Mouse (Mus musculus) megakaryocyte-erythroid progenitor cell, adult 5-6 weeks (primary cell): ENCODE data around the gene Gm11555. TPM values are rescaled to one million over a fixed set of nuclear protein-coding genes. Genes with fewer than 3 reads are reported as not detected.
"Not testable (repeated sequence)": the region's sequence is repeated elsewhere in the genome, so short reads cannot be mapped to it uniquely, and the experiment has no call there.

ENCODE experiments used
- ATAC-seq: replicated peaks from 2 replicates; pipeline ENCODE4 v1.8.0; 2016; ENCODE audit warnings: mild to moderate bottlenecking, inconsistent platforms; ENCODE audit not compliant: severe bottlenecking, poor library complexity, low FRiP score, low TSS enrichment
- total RNA-seq, 2 experiments: library from RNA; stranded (forward) in 1 of 2; stranded (reverse) in 1 of 2; fragments of 200-1000, 215-1000 nt in 1 of 2; fragments of >200 nt in 1 of 2; fragmentation: Nextera tagmentation in 1 of 2; gene quantifications; 2 replicates each; pipeline ENCODE4 v1.2.3; 2014 to 2017

Gene Gm11555
- not detected in 2 replicates for total RNA-seq (2014; fragmentation: Nextera tagmentation)
- total RNA-seq (2017): not detected in 2 replicates

DNA sequence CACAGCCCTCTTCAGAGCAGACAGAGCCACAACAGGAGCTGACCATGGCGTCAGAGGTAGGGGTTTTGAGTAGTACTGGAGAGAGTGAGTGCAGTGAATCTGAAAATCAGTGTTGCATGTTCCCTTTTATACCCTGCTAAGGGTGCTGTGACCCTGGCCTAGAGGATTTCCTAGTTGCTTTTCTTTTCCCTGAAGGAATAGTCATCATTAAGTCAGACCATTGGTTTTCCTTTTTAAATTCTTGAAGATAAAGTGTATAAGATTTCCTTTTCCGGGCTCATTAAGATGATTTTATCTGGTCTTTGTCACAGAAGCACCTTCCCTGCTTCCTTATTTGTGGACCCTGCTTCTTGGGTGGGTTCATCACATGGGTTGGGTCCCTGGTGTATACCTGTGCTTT, at the start of gene Gm11555:
Gm11555 (minus strand) TSS at position 101 of the 400 bp plus-strand sequence.
- ATAC-seq: no peak

GRCm38 (mm10) chr11:99690463-99690862, 40.4 kb upstream of the Gm11555 start, which contains the start of gene Gm14190:
Gm14190 (minus strand) TSS chr11:99690740.
- ATAC-seq: no peak

GRCm38 (mm10) chr11:99685235-99685634, 35.2 kb upstream of the Gm11555 start:
- not testable (repeated sequence) for ATAC-seq

GRCm38 (mm10) chr11:99683481-99683880, 33.4 kb upstream of the Gm11555 start:
- ATAC-seq: no peak

DNA sequence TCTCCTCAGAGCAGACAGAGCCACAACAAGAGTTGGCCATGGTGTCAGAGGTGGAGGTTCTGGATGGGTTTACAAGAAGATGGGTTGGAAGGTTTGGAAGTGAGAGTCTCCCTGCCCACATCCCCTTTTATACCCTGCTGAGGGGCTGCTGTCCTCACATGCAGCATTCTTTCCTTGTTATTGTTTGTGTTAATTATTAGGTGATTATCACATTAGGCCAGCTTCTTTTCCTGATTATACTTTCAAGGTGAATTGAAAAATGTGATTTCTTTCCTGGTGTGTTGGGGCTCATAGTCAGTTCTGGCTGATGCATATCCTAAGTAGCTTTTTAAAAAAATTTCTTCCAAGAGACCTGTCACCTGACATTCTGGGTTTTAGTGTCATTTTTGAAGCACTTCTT, 15.8 kb upstream of the Gm11555 start, which contains the start of gene Krtap4-6:
Krtap4-6 (minus strand) TSS at position 101 of the 400 bp plus-strand sequence.
- ATAC-seq: no peak

DNA sequence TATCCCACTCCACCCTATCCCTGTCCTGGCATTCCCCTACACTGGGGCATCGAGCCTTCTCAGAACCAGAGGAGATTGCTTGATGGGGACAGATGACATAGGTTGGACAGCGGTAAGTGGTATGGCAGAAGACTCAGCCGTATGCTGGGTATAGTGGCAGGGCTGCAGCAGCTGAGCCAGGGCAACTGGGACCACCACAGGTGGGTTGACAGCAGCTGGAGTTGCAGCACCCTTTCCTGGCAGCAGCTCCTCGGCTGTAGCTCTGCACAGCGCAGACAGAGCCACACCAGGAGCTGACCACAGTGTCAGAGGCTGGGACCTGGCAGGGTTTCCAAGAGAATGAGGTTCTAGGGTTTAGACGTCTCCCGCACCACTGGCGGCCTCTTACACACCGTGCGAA, 12.8 kb upstream of the Gm11555 start:
- no peak for ATAC-seq

DNA sequence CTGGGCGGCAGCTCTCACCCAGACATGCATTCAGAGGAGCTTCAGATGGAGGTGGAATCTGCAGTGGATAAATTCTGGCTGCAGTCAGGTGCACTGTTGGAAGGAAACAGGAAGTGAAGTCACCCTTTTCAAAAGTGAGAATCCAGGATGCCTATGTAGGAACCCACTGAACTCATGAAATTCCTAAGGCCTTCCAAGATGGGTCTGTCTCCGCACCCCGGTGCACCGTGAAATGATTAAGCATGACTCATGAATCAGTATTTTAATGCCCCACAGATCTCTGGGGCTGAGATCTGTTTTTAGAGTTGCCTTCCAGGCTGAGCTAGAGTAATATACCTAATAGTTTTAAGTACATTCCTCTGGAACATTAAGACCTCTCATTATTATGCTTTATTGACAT, 9.2 kb upstream of the Gm11555 start:
- no peak for ATAC-seq

DNA sequence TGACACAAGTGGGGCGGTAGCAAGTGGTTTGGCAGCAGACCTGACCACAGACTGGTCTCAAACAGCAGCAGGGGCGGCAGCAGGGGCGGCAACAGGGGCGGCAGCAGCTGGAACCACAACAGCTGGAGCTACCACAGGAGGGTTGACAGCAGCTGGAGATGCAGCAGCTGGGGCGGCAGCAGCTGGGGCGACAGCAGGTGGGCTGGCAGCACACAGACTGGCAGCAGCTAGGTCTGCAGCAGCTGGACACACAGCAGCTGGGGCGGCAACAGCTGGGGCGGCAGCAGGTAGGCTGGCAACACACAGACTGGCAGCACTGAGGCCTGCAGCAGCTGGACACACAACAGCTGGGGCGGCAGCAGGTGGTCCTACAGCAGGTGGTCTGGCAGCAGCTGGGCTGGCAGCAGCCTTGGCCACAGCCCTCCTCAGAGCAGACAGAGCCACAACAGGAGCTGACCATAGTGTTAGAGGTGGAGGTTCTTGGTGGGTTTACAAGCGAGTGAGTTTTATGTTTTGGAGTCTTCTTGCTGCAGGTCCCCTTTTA, 8.5 kb upstream of the Gm11555 start, which contains the start of gene Gm11563:
Gm11563 (minus strand) TSS at position 494 of the 544 bp plus-strand sequence.
- ATAC-seq: not testable (repeated sequence)

GRCm38 (mm10) chr11:99657051-99657450, 7.0 kb upstream of the Gm11555 start:
- no peak for ATAC-seq

- no peak for ATAC-seq
These were observed 3.6 kb downstream of the Gm11555 start for GRCm38 (mm10) chr11:99646444-99646843.

- no peak for ATAC-seq
These were observed 5.7 kb downstream of the Gm11555 start for GRCm38 (mm10) chr11:99644351-99644750.

DNA sequence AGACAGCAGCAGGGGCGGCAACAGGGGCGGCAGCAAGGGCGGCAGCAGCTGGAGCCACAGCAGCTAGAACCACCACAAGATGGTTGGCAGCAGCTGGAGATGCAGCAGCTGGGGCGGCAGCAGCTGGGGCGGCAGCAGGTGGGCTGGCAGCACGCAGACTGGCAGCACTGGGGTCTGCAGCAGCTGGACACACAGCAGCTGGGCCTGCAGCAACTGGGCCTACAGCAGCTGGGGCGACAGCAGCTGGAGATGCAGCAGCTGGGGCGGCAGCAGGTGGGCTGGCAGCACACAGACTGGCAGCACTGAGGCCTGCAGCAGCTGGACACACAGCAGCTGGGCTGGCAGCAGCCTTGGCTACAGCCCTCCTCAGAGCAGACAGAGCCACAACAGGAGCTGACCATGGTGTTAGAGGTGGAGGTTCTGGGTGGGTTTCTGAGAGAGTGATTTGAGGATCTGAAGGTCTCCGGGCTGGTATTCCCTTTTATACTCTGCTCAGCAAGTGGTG, 6.3 kb downstream of the Gm11555 start, which contains the start of gene Krtap4-7:
Krtap4-7 (minus strand) TSS at position 455 of the 505 bp plus-strand sequence.
- ATAC-seq: not testable (repeated sequence)

GRCm38 (mm10) chr11:99640926-99641325, 9.1 kb downstream of the Gm11555 start:
- no peak for ATAC-seq

- ATAC-seq: no peak
These were observed 12.9 kb downstream of the Gm11555 start for GRCm38 (mm10) chr11:99637086-99637485.

DNA sequence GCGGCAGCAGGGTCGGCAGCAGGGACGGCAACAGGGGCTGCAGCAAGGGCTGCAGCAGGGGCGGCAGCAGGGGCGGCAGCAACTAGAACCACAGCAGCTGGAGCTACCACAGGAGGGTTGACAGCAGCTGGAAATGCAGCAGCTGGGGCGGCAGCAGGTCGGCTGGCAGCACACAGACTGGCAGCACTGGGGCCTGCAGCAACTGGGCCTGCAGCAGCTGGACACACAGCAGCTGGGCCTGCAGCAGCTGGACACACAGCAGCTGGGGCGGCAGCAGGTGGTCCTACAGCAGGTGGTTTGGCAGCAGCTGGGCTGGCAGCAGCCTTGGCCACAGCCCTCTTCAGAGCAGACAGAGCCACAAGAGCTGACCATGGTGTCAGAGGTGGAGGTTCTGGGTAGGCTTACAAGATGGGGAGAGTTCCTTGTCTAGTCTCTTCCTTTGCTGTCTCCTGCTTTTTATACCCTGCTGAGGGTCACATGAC, 15.3 kb downstream of the Gm11555 start, which contains the start of gene Krtap4-2:
Krtap4-2 (minus strand) TSS at position 432 of the 482 bp plus-strand sequence.
- no peak for ATAC-seq

GRCm38 (mm10) chr11:99633293-99633692, 16.7 kb downstream of the Gm11555 start:
- ATAC-seq: no peak

DNA sequence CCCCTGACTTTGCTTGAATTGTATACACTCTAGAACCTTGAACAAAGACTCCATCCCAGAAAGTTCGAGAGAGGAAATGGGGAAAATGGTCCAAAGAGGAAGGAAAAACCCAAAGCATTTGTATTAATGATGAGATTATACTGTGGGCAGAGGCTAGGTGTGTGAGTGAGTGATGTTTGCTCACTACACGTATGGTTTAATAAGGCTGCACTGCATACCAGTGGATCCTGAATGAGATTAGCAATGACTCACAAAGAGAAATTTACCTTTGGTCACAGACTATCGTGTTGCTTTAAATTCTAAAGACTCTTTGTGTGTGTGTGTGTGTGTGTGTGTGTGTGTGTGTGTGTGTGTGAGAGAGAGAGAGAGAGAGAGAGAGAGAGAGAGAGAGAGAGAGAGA, 19.1 kb downstream of the Gm11555 start:
- no peak for ATAC-seq

DNA sequence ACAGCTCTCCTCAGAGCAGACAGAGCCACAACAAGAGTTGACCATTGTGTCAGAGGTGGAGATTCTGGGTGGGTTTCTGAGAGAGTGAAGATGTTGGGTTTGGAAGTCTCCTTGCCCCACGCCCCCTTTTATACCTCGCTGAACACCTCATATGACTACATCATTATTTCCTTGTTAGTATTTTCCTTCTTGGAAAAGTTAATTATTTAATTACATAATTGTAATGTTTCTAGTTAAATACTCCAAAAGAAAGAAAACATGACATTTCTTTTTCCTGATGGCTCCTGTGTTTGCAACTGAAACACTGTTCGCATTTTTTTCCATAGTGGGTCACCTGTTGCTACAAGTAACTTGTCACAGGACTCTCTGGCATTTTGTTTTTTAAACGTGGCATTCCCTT, 21.9 kb downstream of the Gm11555 start, which contains the start of gene Krtap4-1:
Krtap4-1 (minus strand) TSS at position 101 of the 400 bp plus-strand sequence.
- ATAC-seq: no peak

DNA sequence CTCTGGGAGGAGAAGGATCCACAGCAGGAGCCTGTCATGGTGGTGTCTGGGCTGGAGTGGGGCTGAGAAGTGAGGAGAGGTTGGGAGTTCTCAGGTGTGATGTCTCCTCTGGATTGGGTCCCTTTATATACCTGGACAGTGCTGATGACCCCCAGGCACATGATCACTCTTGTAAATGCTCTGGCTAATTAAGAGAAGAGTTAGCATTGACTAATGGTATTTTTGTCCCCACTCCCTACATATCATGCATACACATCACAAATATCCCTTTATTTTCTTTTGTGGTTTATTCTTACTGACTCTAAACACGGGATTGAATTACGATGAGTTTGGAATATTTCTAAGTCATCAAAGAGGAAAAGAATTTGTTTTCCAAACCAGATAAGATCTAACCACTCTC, 29.7 kb downstream of the Gm11555 start, which contains the start of gene Gm11562:
Gm11562 (minus strand) TSS at position 101 of the 400 bp plus-strand sequence.
- no peak for ATAC-seq

- no peak for ATAC-seq
These were observed 35.2 kb downstream of the Gm11555 start, which contains the start of gene Krtap2-4 for GRCm38 (mm10) chr11:99614796-99615363. Krtap2-4 (minus strand) TSS chr11:99614846.
